Mouse (Mus musculus) CH12.LX (cell line): ENCODE measurements around the gene Pigo. TPM values are rescaled to one million over a fixed set of nuclear protein-coding genes. Genes with fewer than 3 reads are reported as not detected.

ENCODE experiments used
- DNase-seq: peaks from one replicate; pipeline ENCODE4 v3.0.0-alpha.2; 2013; ENCODE audit errors: extremely low read depth
- H3K27ac ChIP-seq: 2 replicates; pipeline ENCODE4 v1.5.1; 2012; ENCODE audit warnings: low read depth, mild to moderate bottlenecking, control low read depth, moderate library complexity; ENCODE audit not compliant: insufficient read depth
- H3K27me3 ChIP-seq: replicated peaks from 2 replicates; pipeline ENCODE3; 2012; ENCODE audit warnings: inconsistent platforms
- H3K36me3 ChIP-seq, 2 experiments: replicated peaks in 1 of 2; 2 replicates each; pipeline versions ENCODE3 to v1.6.1; 2012; ENCODE audit warnings: inconsistent platforms in 1 of 2, low read length in 1 of 2, mild to moderate bottlenecking in 1 of 2, mixed read lengths in 1 of 2, moderate library complexity in 1 of 2; ENCODE audit not compliant: control insufficient read depth in 1 of 2, insufficient read depth in 1 of 2
- H3K4me1 ChIP-seq, 2 experiments: 2 replicates each; pipeline ENCODE4 v1.6.1; 2012; ENCODE audit warnings: inconsistent platforms in 1 of 2, moderate library complexity in 1 of 2; ENCODE audit not compliant: insufficient read depth in 2 of 2, control insufficient read depth in 1 of 2
- H3K4me2 ChIP-seq: 2 replicates; pipeline ENCODE4 v1.6.1; 2012; ENCODE audit warnings: low read depth, mild to moderate bottlenecking, control low read depth; ENCODE audit not compliant: poor library complexity, insufficient read depth, severe bottlenecking
- H3K4me3 ChIP-seq, 3 experiments: fragments of 150-350 bp in 1 of 3; sonication (generic) in 1 of 3; replicated peaks in 1 of 3; 2 replicates each; pipeline versions ENCODE3 to v1.5.1; 2011 to 2012; ENCODE audit warnings: low read depth in 2 of 3, low read length in 2 of 3, mild to moderate bottlenecking in 2 of 3, moderate library complexity in 2 of 3, control low read depth in 1 of 3, improper control_type of control experiment in 1 of 3, inconsistent platforms in 1 of 3, mixed read lengths in 1 of 3; ENCODE audit not compliant: poor library complexity in 1 of 3
- H3K79me2 ChIP-seq: replicated peaks from 2 replicates; pipeline ENCODE4 v1.6.1; 2012; ENCODE audit warnings: mild to moderate bottlenecking, moderate library complexity; ENCODE audit not compliant: control insufficient read depth, poor library complexity, insufficient read depth, severe bottlenecking; ENCODE audit errors: extremely low read depth
- H3K9ac ChIP-seq: 2 replicates; pipeline ENCODE4 v1.6.1; 2012; ENCODE audit warnings: low read depth, mild to moderate bottlenecking, control low read depth, moderate library complexity; ENCODE audit not compliant: insufficient read depth
- H3K9me3 ChIP-seq: replicated peaks from 2 replicates; pipeline ENCODE3; 2012; ENCODE audit warnings: low read length, inconsistent platforms, mixed read lengths
- CHD1 ChIP-seq: IDR thresholded peaks from 2 replicates; pipeline ENCODE4 v1.6.1; 2012; ENCODE audit warnings: low read depth, low read length, improper control_type of control experiment, inconsistent platforms
- CHD2 ChIP-seq: IDR thresholded peaks from 2 replicates; pipeline ENCODE4 v1.6.1; 2011; ENCODE audit warnings: low read length, improper control_type of control experiment
- E2F4 ChIP-seq: IDR thresholded peaks from 2 replicates; pipeline ENCODE4 v1.6.1; 2011; ENCODE audit warnings: low read depth, low read length, improper control_type of control experiment; ENCODE audit not compliant: insufficient replicate concordance
- EP300 ChIP-seq: IDR thresholded peaks from 2 replicates; pipeline ENCODE4 v1.6.1; 2011; ENCODE audit warnings: low read length, improper control_type of control experiment
- ETS1 ChIP-seq: conservative IDR thresholded peaks from 2 replicates; pipeline ENCODE4 v1.6.1; 2012; ENCODE audit warnings: low read depth, mild to moderate bottlenecking, inconsistent platforms, low read length, improper control_type of control experiment, moderate library complexity
- HCFC1 ChIP-seq: IDR thresholded peaks from 2 replicates; pipeline ENCODE4 v1.6.1; 2012; ENCODE audit warnings: low read depth, mild to moderate bottlenecking, inconsistent platforms, low read length, improper control_type of control experiment
- JUN ChIP-seq: IDR thresholded peaks from 2 replicates; pipeline ENCODE4 v1.6.1; 2011; ENCODE audit warnings: low read depth, mild to moderate bottlenecking, low read length, improper control_type of control experiment, moderate library complexity; ENCODE audit not compliant: insufficient read depth
- MAFK ChIP-seq: IDR thresholded peaks from 2 replicates; pipeline ENCODE4 v1.6.1; 2011; ENCODE audit warnings: low read length, improper control_type of control experiment; ENCODE audit not compliant: insufficient replicate concordance
- MAX ChIP-seq: IDR thresholded peaks from 2 replicates; pipeline ENCODE4 v1.6.1; 2011; ENCODE audit warnings: low read length, improper control_type of control experiment
- MEF2A ChIP-seq: IDR thresholded peaks from 2 replicates; pipeline ENCODE4 v1.6.1; 2014; ENCODE audit warnings: low read depth, mild to moderate bottlenecking, inconsistent platforms, low read length, improper control_type of control experiment, borderline replicate concordance
- MXI1 ChIP-seq: IDR thresholded peaks from 2 replicates; pipeline ENCODE4 v1.6.1; 2011; ENCODE audit warnings: mild to moderate bottlenecking, low read depth, low read length, improper control_type of control experiment
- MYC ChIP-seq: IDR thresholded peaks from 2 replicates; pipeline ENCODE4 v1.6.1; 2011; ENCODE audit warnings: low read depth, mild to moderate bottlenecking, improper control_type of control experiment, low read length
- PAX5 ChIP-seq: IDR thresholded peaks from 2 replicates; pipeline ENCODE4 v1.6.1; 2012; ENCODE audit warnings: low read length, inconsistent platforms, mixed read lengths
- POLR2A ChIP-seq: IDR thresholded peaks from 2 replicates; pipeline ENCODE4 v1.6.1; 2011; ENCODE audit warnings: low read depth, mild to moderate bottlenecking, improper control_type of control experiment, low read length
- RAD21 ChIP-seq: IDR thresholded peaks from 2 replicates; pipeline ENCODE4 v1.6.1; 2011; ENCODE audit warnings: low read depth, mild to moderate bottlenecking, low read length, improper control_type of control experiment, moderate library complexity
- RCOR1 ChIP-seq: conservative IDR thresholded peaks from 2 replicates; pipeline ENCODE4 v1.6.1; 2012; ENCODE audit warnings: low read depth, mild to moderate bottlenecking, inconsistent platforms, low read length, improper control_type of control experiment
- SIN3A ChIP-seq: IDR thresholded peaks from 2 replicates; pipeline ENCODE4 v1.6.1; 2012; ENCODE audit warnings: low read length, improper control_type of control experiment, inconsistent platforms
- SMC3 ChIP-seq: IDR thresholded peaks from 2 replicates; pipeline ENCODE4 v1.6.1; 2011; ENCODE audit warnings: low read depth, low read length, improper control_type of control experiment
- USF2 ChIP-seq: conservative IDR thresholded peaks from 2 replicates; pipeline ENCODE4 v1.6.1; 2011; ENCODE audit warnings: low read depth, low read length, improper control_type of control experiment
- ZMIZ1 ChIP-seq: IDR thresholded peaks from 2 replicates; pipeline ENCODE4 v1.6.1; 2012; ENCODE audit warnings: low read depth, mild to moderate bottlenecking, inconsistent platforms, low read length, improper control_type of control experiment
- ZNF384 ChIP-seq: IDR thresholded peaks from 2 replicates; pipeline ENCODE4 v1.6.1; 2012; ENCODE audit warnings: low read depth, low read length, improper control_type of control experiment, inconsistent platforms
- dilution Hi-C: fragments of 300-500 bp; cut with MboI; formaldehyde crosslinking; loops from 2 replicates; pipeline ENCODE4 v1.14.3; 2020; ENCODE audit warnings: low sequenced_read_pairs; ENCODE audit not compliant: extremely low pct_unique_long_range_greater_than_20kb, extremely low pct_ligation_motif_present
- in situ Hi-C: fragments of 300-500 bp; cut with MboI; formaldehyde crosslinking; loops from 3 replicates; pipeline ENCODE4 v1.14.3; 2019; ENCODE audit warnings: low sequenced_read_pairs, low pct_ligation_motif_present, low pct_unique_long_range_greater_than_20kb, mixed read lengths
- polyA plus RNA-seq: library from polyadenylated mRNA; unstranded; fragments of >175 nt; gene quantifications from 2 replicates; pipeline ENCODE4 v1.2.1, GENCODE M21; 2012; ENCODE audit warnings: low read depth; ENCODE audit not compliant: insufficient read length
- total RNA-seq, 2 experiments: library from RNA; depleted of rRNA; stranded (reverse); fragments of 300-350 nt in 1 of 2; fragments of >200 nt in 1 of 2; gene quantifications; 2 replicates each; pipeline ENCODE4 v1.2.3; 2012 to 2014

Gene Pigo
- total and polyA plus RNA-seq, 3 experiments, result 8.0 to 19.4 (median 18.7) TPM

DNA sequence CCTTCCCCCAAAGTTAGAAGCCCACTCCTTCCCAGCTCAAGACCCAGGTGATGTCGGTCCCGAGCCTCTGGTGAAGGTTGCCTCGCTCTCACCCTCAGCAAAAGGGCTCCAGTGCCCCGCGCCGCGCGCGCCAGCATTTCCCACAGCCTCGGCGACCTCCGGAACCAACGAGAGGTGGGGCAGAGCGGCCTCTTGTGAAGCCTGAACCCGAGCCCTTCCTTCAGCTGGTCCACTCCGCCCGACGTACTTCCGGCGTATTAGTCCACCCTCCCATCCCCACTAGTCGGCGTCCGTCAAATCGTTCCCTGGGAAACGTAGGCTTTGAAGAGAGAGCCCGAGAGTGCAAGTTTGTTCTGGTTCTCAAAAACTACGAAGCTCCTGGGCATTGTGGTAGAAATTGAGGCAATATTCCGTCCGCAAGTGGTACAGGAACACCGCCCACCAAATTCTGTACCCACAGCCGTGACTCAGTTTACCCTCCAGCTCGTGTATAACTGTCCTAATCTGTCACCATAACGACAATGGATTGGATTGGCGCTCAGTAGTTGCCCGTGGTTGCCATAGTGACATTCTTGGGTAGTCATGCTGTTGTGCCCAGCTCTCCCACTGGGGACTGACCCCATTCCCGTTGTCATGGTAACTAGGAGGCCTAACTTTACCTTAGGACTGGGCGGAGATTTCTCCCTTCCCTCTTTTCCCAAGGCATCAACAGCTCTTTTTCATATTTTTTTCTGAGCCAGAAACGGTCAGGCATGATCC is 5.8 kb upstream of the Pigo start, which contains the start of gene Stoml2 (continued):
- TF ChIP-seq ZMIZ1, result no peak
- no peak for TF ChIP-seq JUN
- peak; percentile 94 for TF ChIP-seq HCFC1
- TF ChIP-seq ZNF384, result no peak
- TF ChIP-seq POLR2A, result peak; percentile 88
- no peak for TF ChIP-seq MAX
- TF ChIP-seq MYC, result peak; percentile 35; the same call in 1 of the 2 replicates
- TF ChIP-seq MEF2A, result peak; percentile 64; the same call in 1 of the 2 replicates
- TF ChIP-seq CHD1, result no peak
- TF ChIP-seq RAD21, result no peak
- TF ChIP-seq SMC3, result no peak
- TF ChIP-seq USF2, result no peak
- TF ChIP-seq E2F4, result no peak
- TF ChIP-seq MXI1, result peak; percentile 64

DNA sequence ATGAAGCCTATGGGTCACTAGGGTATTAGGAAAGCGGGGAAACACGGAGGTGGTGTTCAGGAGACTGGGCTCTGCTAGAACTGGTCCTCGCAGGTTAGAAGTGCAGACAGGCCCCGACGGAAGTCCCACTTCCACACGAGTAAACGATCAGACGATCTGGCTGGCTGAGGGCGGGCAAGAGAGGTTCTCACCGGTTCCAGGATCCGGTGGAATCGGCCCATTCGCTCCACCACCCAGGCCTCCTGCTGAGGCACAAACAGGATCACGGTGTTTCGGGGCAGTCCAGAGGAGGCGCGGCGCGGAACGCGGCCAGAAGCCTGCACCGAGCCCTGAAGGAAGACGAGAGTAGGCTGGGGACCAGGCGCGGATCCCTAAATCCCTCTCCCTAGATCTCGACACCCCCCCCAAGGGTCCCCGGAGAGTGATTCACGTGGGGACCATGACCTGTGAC is 5.2 kb upstream of the Pigo start:
- dilution Hi-C loops, result no loop called here
- TF ChIP-seq SIN3A (no peak), PAX5 (no peak), MAX (no peak), SMC3 (no peak), CHD2 (no peak), CHD1 (no peak), RCOR1 (no peak), JUN (no peak), EP300 (no peak), ETS1 (no peak), POLR2A (no peak), MAFK (no peak), ZMIZ1 (no peak), RAD21 (no peak)
- Histone ChIP-seq H3K36me3 (peaks cover 26 to 71% of the 10 kb centered on the region in 2 experiments), H3K27ac (no peak overlapping the region), H3K4me2 (peak overlapping the region; percentile 58), H3K9me3 (no peaks in the 10 kb centered on the region), H3K27me3 (no peaks in the 10 kb centered on the region), H3K4me1 (peaks cover 5 to 22% of the 10 kb centered on the region in 2 experiments; a peak in 3 of 4 replicates), H3K9ac (peak overlapping the region; percentile 95), H3K4me3 (peak overlapping the region; percentile 72 to 92 (median 84)), H3K79me2 (peaks cover 11% of the 10 kb centered on the region)
- peak; percentile 10 for DNase-seq
- in situ Hi-C loops, result no loop called here
